Mouse (Mus musculus): ENCODE results near the gene Sox30.
"Not testable (repeated sequence)": the region's sequence is repeated elsewhere in the genome, so short reads cannot be mapped to it uniquely, and the experiment has no call there.

Gene Sox30

DNA sequence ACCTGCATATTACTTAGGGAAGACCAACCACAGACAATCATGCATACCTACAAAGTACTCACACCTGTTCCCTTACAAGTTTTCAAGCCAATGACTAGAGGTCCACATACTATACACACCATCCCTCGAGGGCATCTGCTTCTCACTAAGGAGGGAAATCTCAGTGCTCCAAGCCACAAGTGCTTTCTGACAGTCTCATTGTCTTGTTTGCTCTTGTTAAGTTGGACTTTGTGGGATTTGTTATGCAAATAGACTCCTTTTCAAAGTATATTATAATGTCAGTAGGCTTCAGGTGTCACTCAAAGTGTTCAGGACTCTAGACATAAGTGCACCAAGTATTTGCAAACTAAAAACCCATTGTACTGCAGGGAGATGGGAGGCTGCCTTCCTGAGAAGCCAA lies 40.1 kb downstream of the Sox30 start:
- no peak for DNase-seq (ENCODE audit: low spot score)

DNA sequence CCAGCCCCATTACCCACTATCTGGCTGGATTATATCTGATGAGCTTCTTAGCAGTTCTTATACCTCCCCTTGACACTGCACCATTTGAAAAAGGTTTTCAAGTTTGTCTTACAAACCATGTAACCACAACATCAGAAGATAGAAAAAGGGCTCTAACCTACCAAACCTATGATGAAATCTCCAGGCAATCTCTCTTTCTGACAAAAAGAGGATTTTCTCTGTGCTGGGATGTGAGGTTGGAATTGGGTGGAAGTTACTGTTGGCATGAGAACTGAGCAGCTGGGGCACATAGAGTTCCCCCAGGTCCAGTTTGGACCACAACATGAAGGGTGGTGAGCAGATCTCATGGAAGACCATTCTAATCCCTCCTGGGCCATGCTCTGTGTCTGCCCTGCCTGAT lies 41.7 kb downstream of the Sox30 start:
- DNase-seq (ENCODE audit: low spot score), result no peak

DNA sequence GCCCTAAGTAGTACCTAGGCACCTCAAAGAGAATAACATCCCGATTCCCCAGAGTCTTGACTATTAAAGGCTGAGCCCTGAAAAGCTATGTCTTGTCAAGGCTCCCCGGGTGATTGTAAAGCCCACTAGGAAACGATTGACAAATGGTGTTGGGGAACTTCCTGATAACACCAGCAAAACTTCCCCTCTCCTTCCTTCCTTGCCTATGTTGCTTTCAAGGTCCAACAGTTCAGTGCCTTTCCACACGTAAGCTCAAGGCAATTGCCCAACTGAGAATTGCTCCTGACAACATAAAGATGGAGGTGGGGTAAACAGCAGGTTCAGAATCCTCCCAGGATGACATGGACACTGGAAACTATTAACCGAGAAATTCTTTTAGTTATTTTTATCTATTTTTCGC lies 42.9 kb downstream of the Sox30 start:
- no peak for DNase-seq (ENCODE audit: low spot score)

GRCm38 (mm10) chr11:46025962-46026392 lies 45.9 kb downstream of the Sox30 start:
- no peak for DNase-seq (ENCODE audit: low spot score)

DNA sequence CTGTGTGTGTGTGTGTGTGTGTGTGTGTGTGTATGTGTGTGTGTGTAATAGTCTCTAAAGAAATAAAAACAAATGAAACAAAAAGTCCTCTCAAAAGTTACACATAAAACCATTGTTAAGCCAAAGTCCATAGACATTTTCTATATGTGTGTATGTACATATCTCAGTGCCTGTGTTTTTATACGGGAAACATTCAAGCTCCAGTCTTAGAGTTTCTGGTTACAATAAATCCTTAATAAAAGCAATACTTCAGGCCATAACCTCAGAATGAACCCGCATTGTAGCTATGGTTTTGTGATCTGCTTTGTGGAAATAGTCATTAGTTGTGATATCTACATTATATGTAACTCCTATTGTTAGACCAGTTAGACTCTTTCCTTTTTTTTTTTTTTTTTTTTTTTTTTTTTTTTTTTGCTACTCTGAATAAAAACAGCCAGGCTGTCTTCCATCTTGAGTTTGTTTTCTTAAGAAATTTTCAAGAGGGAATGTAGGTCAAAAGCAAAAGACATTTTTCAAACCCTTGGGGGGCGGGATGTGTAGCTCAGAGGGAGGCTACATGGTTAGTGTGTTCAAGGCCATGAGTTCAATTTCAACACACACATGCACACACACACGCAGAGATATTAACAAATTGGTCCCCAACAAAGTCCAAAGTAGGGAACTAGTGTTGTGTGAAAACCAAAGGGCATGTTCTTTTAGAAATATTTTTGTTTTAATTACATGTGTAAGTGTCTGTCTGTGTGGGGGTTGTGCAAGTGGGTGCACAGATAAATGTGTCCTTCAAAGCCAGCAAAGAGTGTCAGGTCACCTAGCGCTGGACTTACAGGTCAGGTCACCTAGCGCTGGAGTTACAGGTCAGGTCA lies 48.1 kb downstream of the Sox30 start:
- no peak for DNase-seq (ENCODE audit: low spot score)

DNA sequence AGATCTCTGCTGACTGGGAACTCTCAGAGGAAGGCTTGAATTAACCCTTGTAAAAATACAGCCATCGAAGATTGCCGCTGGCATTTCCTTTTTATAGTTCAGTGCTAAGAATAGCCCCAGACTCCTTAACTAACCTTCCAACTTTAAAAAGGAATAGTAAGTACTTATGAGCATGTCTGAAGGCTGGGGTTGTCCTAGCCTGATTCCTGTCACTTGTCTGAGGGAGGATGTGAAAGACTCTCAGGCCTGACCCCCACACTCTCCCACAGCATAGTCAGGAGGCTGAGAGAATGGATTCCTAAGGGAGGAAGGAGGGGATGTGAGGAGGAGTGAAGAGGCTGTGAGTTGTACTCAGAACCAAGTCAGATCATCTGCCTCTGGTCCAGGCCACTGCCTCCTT lies 49.4 kb downstream of the Sox30 start:
- DNase-seq (ENCODE audit: low spot score), result no peak

- no peak for DNase-seq (ENCODE audit: low spot score)
These were observed 49.9 kb downstream of the Sox30 start for GRCm38 (mm10) chr11:46030026-46030425.

- DNase-seq (ENCODE audit: low spot score), result no peak
These were observed 51.4 kb downstream of the Sox30 start for GRCm38 (mm10) chr11:46031470-46031869.

DNA sequence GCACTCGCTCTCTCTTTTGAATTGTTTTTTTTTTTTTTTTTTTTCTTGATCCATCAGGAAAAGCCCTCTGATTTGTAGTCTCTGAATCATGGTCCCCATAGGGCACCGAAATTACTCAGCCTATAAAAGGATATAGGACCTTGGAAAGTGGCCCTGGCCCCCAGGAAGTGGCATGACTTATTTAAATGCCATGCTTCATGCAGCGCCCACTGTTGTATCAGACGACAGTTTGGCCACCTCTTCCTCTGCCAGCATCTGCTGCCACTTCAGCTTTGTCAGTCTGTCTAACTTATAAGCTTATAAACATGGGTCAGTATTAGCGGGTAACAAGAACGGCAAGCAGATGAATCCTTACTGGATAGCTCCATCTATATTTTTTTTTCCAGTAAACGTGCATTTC lies 52.8 kb downstream of the Sox30 start:
- no peak for DNase-seq (ENCODE audit: low spot score)

- DNase-seq (ENCODE audit: low spot score), result no peak
These were observed 56.3 kb downstream of the Sox30 start for GRCm38 (mm10) chr11:46036374-46036773.

- DNase-seq (ENCODE audit: low spot score), result no peak
These were observed 58.8 kb downstream of the Sox30 start for GRCm38 (mm10) chr11:46038901-46039300.

DNA sequence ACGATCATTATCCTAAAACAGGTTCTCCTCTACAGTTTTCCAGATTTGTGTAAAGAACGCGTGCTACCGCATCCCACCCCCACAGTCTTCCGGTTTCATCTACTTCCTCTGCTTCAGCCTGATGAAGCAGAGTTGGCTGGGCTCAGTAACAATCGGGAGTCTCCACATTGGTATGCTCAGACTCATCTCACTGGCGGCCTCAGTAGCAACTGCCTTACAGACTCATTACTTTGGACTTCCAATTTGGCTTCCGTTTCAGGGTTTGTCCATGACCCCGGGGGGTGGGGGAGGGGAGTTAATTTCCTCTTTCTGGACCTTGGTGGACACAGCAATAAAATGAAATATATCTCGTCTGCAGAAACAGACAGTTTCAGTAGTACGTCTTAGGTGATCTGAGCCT lies 59.2 kb downstream of the Sox30 start:
- no peak for DNase-seq (ENCODE audit: low spot score)

- no peak for DNase-seq (ENCODE audit: low spot score)
These were observed 60.9 kb downstream of the Sox30 start for GRCm38 (mm10) chr11:46040841-46041556.

DNA sequence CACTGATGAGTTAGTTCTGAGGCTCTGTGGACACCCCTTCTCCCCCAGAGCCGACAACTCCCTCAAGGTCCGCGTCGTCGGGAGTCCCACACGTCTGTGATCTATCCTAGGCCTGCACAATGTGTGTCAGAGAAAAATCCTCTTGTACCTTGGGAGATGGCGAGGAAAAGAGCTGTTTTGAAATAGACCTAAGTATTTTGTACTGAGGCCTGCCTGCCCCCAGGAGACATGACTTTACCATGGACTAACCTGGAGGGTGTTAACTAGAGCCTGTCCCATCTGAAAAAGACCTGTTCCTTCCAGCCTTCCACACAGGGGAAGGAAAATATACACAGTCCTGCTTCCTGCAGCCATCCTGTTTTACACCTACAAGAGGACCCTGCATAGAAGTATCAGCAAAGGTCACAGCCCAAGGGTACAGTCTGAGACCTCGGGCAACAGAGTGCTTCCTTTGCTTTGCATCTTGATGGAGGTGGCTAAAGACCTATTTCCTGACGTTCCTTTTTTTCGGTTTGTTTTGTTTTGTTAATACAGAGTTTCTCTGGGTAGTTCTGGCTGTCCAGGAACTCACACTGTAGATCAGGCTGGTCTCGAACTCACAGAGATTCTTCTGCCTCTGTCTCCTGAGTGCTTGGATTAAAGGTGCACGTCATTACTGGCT lies 61.6 kb downstream of the Sox30 start:
- no peak for DNase-seq (ENCODE audit: low spot score)

DNA sequence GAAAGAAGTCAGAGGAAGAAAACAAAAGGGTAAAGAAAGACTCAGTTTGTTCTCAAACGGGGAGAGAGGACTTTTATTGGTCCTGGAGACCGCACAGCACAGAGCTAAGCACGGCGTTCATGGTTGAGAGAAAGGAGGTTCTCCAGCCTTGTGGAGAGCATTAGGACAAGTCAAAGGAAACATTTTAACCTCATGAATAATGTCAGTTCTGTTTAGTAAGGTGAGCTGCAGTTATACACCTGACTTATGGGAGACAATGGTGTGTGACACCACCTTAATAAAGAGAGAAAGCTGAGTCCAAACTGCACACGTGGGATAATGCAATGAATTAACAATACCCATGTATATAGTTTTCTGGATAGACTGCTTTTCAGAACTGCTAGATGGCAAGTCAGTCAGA lies 64.7 kb downstream of the Sox30 start:
- DNase-seq (ENCODE audit: low spot score), result no peak

DNA sequence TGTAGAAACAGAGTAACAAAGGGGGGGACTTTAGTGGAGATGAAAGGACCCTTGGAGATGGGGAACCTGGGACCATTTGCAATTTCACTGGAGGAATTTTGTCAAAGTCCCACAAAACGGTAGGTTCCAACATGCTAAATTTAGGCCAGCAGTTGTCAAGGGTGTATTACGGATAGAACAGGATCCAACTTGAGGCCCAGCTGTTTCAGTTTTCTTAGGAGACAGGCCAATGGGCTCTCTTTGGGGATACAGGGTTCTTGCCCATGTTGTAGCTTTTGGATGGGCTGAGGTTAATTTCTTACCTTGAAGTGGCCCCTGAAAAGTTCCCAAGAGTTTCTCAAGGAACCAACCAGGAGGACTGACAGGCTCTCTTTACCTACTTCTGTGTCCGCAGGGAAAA lies 67.2 kb downstream of the Sox30 start:
- no peak for DNase-seq (ENCODE audit: low spot score)

DNA sequence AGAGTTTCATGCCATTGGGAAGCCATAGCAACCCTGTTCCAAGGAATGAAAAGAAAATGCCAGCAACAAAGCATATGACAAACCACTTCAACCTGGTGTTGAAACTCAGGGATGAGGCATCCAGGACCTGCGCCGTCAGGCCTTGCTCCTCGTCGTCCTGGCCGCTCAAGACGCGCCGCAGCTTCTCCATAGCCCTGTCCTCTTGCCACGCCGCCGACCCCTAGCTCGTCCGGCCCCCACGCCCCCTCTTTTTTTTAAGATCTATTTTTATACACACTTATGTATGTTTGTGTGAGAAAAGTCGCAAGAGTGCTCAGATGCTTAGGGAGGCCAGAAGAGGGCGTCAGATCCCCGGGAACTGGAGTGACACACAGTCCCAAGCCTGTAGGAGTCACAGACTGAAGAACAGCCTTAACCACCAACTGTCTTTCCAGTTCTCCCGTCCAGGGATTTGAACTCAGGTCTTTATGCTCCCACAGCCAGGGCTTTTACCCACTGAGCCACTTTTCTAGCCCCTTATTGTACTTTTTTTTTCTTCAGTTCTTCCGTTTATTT lies 72.1 kb downstream of the Sox30 start, which contains the start of gene Gm12166:
Gm12166 (minus strand) TSS at position 217 of the 555 bp plus-strand sequence.
- DNase-seq (ENCODE audit: low spot score), result not testable (repeated sequence)

DNA sequence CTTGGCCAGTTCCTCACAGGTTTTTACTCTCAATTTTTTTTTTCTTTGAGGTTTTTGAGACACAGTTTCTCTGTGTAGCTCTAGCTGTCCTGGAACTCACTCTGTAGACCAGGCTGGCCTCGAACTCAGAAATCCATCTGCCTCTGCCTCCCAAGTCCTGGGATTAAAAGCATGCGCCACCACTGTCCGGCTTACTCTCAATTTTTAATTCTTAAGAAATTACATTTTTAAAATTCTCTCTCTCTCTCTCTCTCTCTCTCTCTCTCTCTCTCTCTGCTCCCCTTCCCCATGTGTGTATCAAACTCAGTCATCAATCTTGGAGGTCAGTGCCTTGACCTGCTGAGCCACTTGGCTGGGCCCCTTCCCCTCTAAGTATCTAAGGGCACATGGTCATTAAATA lies 73.3 kb downstream of the Sox30 start:
- DNase-seq (ENCODE audit: low spot score), result not testable (repeated sequence)

- no peak for DNase-seq (ENCODE audit: low spot score)
These were observed 74.2 kb downstream of the Sox30 start for GRCm38 (mm10) chr11:46054311-46054710.

- peak; percentile 29 for DNase-seq (ENCODE audit: low spot score)
These were observed 75.1 kb downstream of the Sox30 start for GRCm38 (mm10) chr11:46054911-46055895.

Measured in yolk sac, embryonic 10.5 days (tissue).